Mouse (Mus musculus): ENCODE measurements around the gene Irgq.
"Not testable (repeated sequence)": the region's sequence is repeated elsewhere in the genome, so short reads cannot be mapped to it uniquely, and the experiment has no call there.

Irgq gene

GRCm38 (mm10) chr7:24516319-24516718 is 14.2 kb upstream of the Irgq start:
- peak in 1 of 2 experiments; percentile 71 for DNase-seq (ENCODE audit: low spot score in 2 of 2)

GRCm38 (mm10) chr7:24517077-24517476 is 13.4 kb upstream of the Irgq start:
- DNase-seq (ENCODE audit: low spot score in 2 of 2), result no peak

- peak; percentile 79 to 90 for DNase-seq (ENCODE audit: low spot score in 2 of 2)
These were observed 12.8 kb upstream of the Irgq start for GRCm38 (mm10) chr7:24517654-24518053.

GRCm38 (mm10) chr7:24519130-24519529 is 11.4 kb upstream of the Irgq start:
- no peak for DNase-seq (ENCODE audit: low spot score in 2 of 2)

GRCm38 (mm10) chr7:24520054-24520453 is 10.4 kb upstream of the Irgq start:
- DNase-seq (ENCODE audit: low spot score in 2 of 2), result not testable (repeated sequence)

- no peak for DNase-seq (ENCODE audit: low spot score in 2 of 2)
These were observed 7.7 kb upstream of the Irgq start for GRCm38 (mm10) chr7:24522805-24523204.

- no peak for DNase-seq (ENCODE audit: low spot score in 2 of 2)
These were observed 6.8 kb upstream of the Irgq start for GRCm38 (mm10) chr7:24523723-24524122.

GRCm38 (mm10) chr7:24524978-24525377 is 5.5 kb upstream of the Irgq start:
- no peak for DNase-seq (ENCODE audit: low spot score in 2 of 2)

GRCm38 (mm10) chr7:24525686-24526420 is 4.6 kb upstream of the Irgq start:
- DNase-seq (ENCODE audit: low spot score in 2 of 2), result peak; percentile 49 to 53

GRCm38 (mm10) chr7:24528861-24529260 is 1.6 kb upstream of the Irgq start:
- no peak for DNase-seq (ENCODE audit: low spot score in 2 of 2)

GRCm38 (mm10) chr7:24529580-24529979 is 909 bp upstream of the Irgq start:
- peak; percentile 45 to 53 for DNase-seq (ENCODE audit: low spot score in 2 of 2)

GRCm38 (mm10) chr7:24531211-24531971 is 902 bp downstream of the Irgq start:
- peak; percentile 85 to 86 for DNase-seq (ENCODE audit: low spot score in 2 of 2)

- peak; percentile 29 to 46 for DNase-seq (ENCODE audit: low spot score in 2 of 2)
These were observed 2.6 kb downstream of the Irgq start for GRCm38 (mm10) chr7:24533031-24533571.

- DNase-seq (ENCODE audit: low spot score in 2 of 2), result no peak
These were observed 3.3 kb downstream of the Irgq start for GRCm38 (mm10) chr7:24533806-24534205.

- DNase-seq (ENCODE audit: low spot score in 2 of 2), result peak; percentile 40 to 50
These were observed 3.8 kb downstream of the Irgq start for GRCm38 (mm10) chr7:24534301-24534700.

- DNase-seq (ENCODE audit: low spot score in 2 of 2), result no peak
These were observed 6.6 kb downstream of the Irgq start for GRCm38 (mm10) chr7:24537081-24537480.

GRCm38 (mm10) chr7:24537591-24537990 is 7.1 kb downstream of the Irgq start:
- no peak for DNase-seq (ENCODE audit: low spot score in 2 of 2)

GRCm38 (mm10) chr7:24538154-24538553 is 7.7 kb downstream of the Irgq start:
- peak; percentile 64 to 71 for DNase-seq (ENCODE audit: low spot score in 2 of 2)

- no peak for DNase-seq (ENCODE audit: low spot score in 2 of 2)
These were observed 8.2 kb downstream of the Irgq start for GRCm38 (mm10) chr7:24538701-24539100.

- no peak for DNase-seq (ENCODE audit: low spot score in 2 of 2)
These were observed 9.2 kb downstream of the Irgq start for GRCm38 (mm10) chr7:24539686-24540085.

- no peak for DNase-seq (ENCODE audit: low spot score in 2 of 2)
These were observed 14.0 kb downstream of the Irgq start for GRCm38 (mm10) chr7:24544506-24544905.

- no peak for DNase-seq (ENCODE audit: low spot score in 2 of 2)
These were observed 15.7 kb downstream of the Irgq start, which contains the start of the genes Pinlyp and Xrcc1 for GRCm38 (mm10) chr7:24546068-24546614. Pinlyp (minus strand) TSS chr7:24546118. Xrcc1 (plus strand) TSS chr7:24546289.

Data from right cerebral cortex, postnatal 10 days (tissue).